Mouse (Mus musculus) heart, postnatal 0 days (tissue): ENCODE measurements at regions not wholly inside any gene's neighbourhood (a gene's known extent, or its start where the extent isn't known, plus 50 kb on each side); places are given as distances from the start of the nearest gene placed in this dataset.

ENCODE experiments used
- CTCF ChIP-seq: IDR thresholded peaks from 2 replicates; pipeline ENCODE4 v1.5.1; 2016; ENCODE audit warnings: antibody characterized with exemption, control low read depth, low read depth
- EP300 ChIP-seq: IDR thresholded peaks from 2 replicates; pipeline ENCODE4 v1.6.1; 2016; ENCODE audit warnings: antibody characterized with exemption, low read depth

DNA sequence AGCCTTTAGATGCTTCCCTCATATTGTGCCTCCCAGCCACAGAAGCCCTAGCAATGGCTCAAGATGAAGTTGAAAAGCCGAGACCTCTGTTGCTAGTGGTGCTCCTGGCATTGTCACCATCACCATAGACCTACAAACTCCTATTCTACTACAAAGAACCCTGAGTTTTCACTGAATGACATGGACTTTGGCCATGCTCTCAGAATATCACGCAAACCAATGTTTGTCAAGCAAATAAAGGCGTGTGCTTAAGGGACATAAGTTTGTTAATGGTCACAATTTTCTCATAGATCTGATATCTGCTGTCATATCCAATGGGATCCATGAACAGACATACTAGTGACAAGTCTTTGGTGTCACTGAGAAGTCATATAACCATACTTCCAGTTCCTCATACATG is 123.8 kb upstream of the Cd180 start:
- TF ChIP-seq CTCF (no peak), EP300 (no peak)
